Mouse (Mus musculus) ES-Bruce4 (cell line): Measurements from ENCODE around the gene Gm10837.

Source experiments
- CTCF ChIP-seq: IDR thresholded peaks from one replicate; pipeline ENCODE4 v1.8.1; 2011; ENCODE audit warnings: low read depth, low read length
- EP300 ChIP-seq: IDR thresholded peaks from 2 replicates; pipeline ENCODE4 v1.6.1; 2011; ENCODE audit warnings: low read depth, low read length; ENCODE audit not compliant: insufficient read depth
- POLR2A ChIP-seq: IDR thresholded peaks from one replicate; pipeline ENCODE4 v1.8.1; 2011; ENCODE audit warnings: low read length; ENCODE audit not compliant: insufficient read depth

- TF ChIP-seq CTCF, result no peak
- no peak for TF ChIP-seq EP300
- no peak for TF ChIP-seq POLR2A
Observed at GRCm38 (mm10) chr14:122487366-122487765, 3.0 kb upstream of the Gm10837 start.
